Mouse (Mus musculus) myocyte (in vitro differentiated cells): Measurements from ENCODE around the gene Stpg4.

Experiments
- CEBPB ChIP-seq: IDR thresholded peaks from 2 replicates; pipeline ENCODE4 v1.6.1; 2011; ENCODE audit warnings: mild to moderate bottlenecking, moderate library complexity; ENCODE audit not compliant: poor library complexity, insufficient read depth, severe bottlenecking
- E2F4 ChIP-seq: IDR thresholded peaks from one replicate; pipeline ENCODE4 v1.6.1; 2011; ENCODE audit warnings: mild to moderate bottlenecking, control low read depth, moderate library complexity; ENCODE audit not compliant: insufficient read depth
- MYOD1 ChIP-seq, 3 experiments: IDR thresholded peaks; one replicate each; pipeline ENCODE4 v1.6.1; 2011; ENCODE audit warnings: control low read depth in 2 of 3, low read depth in 2 of 3, mild to moderate bottlenecking in 2 of 3, moderate library complexity in 1 of 3; ENCODE audit not compliant: insufficient read length in 2 of 3, control insufficient read depth in 1 of 3
- MYOG ChIP-seq, 3 experiments: IDR thresholded peaks; one replicate each; pipeline ENCODE4 v1.6.1; 2011; ENCODE audit warnings: control low read depth in 2 of 3, low read depth in 2 of 3, mild to moderate bottlenecking in 2 of 3; ENCODE audit not compliant: insufficient read length in 2 of 3, control insufficient read depth in 1 of 3, insufficient read depth in 1 of 3
- POLR2A ChIP-seq: IDR thresholded peaks from one replicate; pipeline ENCODE4 v1.6.1; 2011; ENCODE audit warnings: low read depth, mild to moderate bottlenecking, control low read depth, moderate library complexity; ENCODE audit not compliant: insufficient read length
- POLR2AphosphoS2 ChIP-seq: IDR thresholded peaks from one replicate; pipeline ENCODE4 v1.6.1; 2011; ENCODE audit warnings: low read depth, control low read depth; ENCODE audit not compliant: insufficient read length
- SRF ChIP-seq: IDR thresholded peaks from one replicate; pipeline ENCODE4 v1.6.1; 2011; ENCODE audit warnings: low read depth; ENCODE audit not compliant: control insufficient read depth, insufficient read length
- TCF12 ChIP-seq: IDR thresholded peaks from one replicate; pipeline ENCODE4 v1.6.1; 2011; ENCODE audit warnings: mild to moderate bottlenecking, control low read depth; ENCODE audit not compliant: poor library complexity, insufficient read depth, severe bottlenecking
- USF1 ChIP-seq: IDR thresholded peaks from one replicate; pipeline ENCODE4 v1.6.1; 2011; ENCODE audit warnings: low read depth, mild to moderate bottlenecking, control low read depth, moderate library complexity

GRCm38 (mm10) chr17:87357506-87357905 lies 70.0 kb downstream of the Stpg4 start:
- no peak for TF ChIP-seq E2F4
- TF ChIP-seq MYOG (IDR thresholded peaks at IDR 0.05; ENCODE audit: control insufficient read depth in 1 of 3, insufficient read depth in 1 of 3, insufficient read length in 2 of 3, low read depth in 2 of 3) = no peak
- no peak for TF ChIP-seq SRF
- no peak for TF ChIP-seq POLR2A
- no peak for TF ChIP-seq POLR2AphosphoS2
- TF ChIP-seq MYOD1 (IDR thresholded peaks at IDR 0.05; ENCODE audit: control insufficient read depth in 1 of 3, insufficient read length in 2 of 3, low read depth in 2 of 3) = no peak
- TF ChIP-seq USF1 = no peak
- TF ChIP-seq TCF12 = no peak
- TF ChIP-seq CEBPB = no peak
